Mouse (Mus musculus) G1E-ER4 (cell line): ENCODE results near the gene Gpr27. TPM values are rescaled to one million over a fixed set of nuclear protein-coding genes. Genes with fewer than 3 reads are reported as not detected.

ENCODE experiments used
- GATA1 ChIP-seq: IDR thresholded peaks from one replicate; pipeline ENCODE4 v1.8.0; 2012; ENCODE audit warnings: low read length, inconsistent platforms
- polyA plus RNA-seq: library from polyadenylated mRNA; stranded (reverse); fragments of >175 nt; gene quantifications from 2 replicates; pipeline ENCODE4 v1.2.3, GENCODE M21; 2012

Gene Gpr27
- polyA plus RNA-seq, 1 experiment, result not detected

DNA sequence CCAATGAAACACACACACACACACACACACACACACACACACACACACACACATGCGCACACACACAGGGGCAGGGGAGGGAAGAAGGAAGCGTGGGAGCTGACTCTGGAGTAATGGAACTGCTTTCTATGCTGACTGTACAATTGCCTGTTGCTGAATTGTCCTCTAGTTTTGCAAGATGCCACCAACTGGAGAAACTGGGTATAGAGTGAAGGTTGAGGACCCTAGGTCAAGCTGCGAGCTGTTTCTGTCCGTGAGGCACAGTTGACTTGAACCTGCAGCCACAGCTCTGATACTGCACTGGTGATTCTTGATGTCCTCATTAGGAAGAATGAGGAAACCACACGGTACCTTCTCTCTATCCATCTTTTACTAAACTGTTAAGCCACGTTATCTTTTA, 23.4 kb downstream of the Gpr27 start:
- TF ChIP-seq GATA1, result no peak

DNA sequence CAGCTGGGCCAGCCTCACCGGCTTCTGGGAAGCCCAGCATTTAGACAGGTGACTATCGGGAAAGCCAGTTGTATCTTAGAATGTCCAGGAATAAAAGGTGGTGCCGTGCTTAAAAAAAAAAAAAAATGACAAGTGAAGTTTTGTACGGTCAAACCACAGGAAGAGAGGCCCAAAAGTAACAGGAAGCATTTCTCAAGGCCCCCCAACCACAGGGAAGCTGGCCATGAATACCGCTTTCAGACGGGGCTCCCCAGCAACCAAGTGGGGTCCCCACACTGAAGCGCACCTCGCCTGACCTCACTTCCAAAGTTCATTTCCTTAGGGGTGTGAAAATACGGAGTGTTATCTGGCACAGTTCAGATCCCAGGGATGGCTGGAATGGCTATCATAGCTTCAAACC, 28.6 kb downstream of the Gpr27 start:
- TF ChIP-seq GATA1, result no peak

DNA sequence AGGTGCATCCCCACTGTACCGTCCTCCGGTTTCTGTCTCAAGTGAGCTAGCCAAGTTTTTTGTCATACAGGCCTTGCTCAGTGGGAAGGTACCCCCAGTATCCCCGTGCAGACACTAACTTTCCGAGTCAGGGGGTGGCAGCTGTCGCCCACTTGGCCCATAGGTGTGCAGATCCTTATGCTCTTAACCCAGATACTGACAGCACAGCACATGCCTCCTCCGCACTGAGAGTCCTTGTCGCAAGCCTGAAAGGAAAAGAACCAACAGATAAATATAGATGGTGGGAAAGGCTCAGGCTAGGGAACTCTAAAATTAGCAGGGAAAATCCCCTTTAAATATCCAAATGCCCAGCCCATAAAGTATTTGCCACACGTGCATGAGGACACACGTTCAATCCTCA, 29.9 kb downstream of the Gpr27 start:
- no peak for TF ChIP-seq GATA1

DNA sequence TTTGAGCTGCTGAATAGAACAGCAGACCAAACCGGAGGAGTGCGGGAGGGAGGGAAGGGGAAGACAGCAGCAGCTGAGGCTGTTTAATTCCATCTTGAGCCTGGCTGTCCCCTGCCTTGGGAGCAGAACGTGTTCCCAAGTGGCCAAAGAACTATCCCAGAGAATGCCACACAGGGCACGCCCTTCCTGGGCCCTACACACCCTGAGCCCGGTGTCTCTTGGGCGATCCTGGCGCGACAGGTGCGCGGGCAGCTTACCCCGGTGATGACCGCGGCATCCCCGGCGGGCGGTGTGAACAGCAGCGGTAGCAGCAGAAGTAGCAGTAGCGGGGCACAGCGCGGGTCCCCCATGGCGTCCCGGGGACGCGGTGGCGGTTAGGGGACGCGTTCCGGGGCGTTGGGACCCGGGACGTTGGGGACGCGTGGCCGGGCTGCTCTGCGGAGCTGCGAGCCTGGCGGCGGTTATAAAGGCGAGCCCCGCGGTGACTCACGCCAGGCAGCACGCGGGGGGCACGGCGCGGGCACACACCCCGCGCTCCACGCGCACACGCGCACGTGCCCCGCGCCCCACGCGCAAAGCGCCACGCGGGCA, 33.6 kb downstream of the Gpr27 start, which contains the start of gene Prok2:
Prok2 (minus strand) TSS at position 422 of the 591 bp plus-strand sequence.
- no peak for TF ChIP-seq GATA1

DNA sequence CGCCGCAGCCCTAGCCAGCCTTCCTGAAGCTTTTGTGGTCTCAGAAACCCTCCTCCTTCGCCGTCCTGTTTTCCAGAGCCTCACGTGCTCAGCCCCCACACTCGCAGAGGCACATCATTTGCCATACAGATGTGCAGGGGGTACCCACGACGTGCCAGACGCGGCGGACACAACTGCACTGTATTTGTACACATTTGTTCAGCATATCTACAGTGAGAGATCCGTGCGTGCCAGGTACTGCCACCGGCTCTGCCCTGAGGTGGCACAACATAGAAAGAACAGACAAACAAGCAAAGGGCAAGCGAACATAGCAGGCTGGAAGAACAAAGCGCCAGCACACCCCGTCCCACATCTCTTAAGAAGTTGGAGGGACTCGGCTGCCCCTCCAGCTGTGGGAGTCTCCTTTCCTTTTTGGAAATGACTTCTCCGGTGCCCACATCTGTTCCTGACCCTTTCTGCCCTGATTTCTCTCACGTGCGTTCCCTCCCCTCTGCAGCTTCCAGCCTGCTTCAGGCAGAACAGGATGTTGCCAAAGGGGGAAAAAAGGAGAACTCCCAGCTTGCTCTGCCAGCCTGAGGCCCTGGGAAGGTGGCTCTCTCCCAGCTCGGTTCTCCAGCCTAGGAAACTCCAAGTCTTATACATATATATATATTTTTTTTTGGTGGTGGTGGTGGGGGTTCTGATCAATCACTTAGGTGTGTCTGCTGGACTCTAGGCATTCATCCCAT, 34.3 kb downstream of the Gpr27 start:
- TF ChIP-seq GATA1, result no peak

DNA sequence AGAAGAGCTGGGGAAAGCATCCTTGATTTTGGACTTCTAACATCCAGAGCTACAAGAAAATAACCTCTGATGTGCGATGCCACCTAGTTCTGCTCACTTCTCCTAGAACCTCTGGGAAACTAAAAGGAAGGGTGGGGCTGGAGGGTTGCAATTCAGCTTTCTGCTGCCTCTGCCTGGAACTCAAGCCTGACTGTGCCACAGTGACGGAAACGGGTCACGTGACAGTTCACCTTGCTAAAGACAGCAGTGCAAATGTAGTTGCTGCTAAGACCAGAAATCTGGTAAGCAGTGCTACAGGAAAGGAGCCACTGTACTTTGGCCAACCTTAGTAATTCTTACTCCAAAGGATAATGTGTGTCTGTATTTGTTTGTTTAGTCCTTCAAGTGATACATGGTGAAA, 37.4 kb downstream of the Gpr27 start:
- TF ChIP-seq GATA1, result no peak

DNA sequence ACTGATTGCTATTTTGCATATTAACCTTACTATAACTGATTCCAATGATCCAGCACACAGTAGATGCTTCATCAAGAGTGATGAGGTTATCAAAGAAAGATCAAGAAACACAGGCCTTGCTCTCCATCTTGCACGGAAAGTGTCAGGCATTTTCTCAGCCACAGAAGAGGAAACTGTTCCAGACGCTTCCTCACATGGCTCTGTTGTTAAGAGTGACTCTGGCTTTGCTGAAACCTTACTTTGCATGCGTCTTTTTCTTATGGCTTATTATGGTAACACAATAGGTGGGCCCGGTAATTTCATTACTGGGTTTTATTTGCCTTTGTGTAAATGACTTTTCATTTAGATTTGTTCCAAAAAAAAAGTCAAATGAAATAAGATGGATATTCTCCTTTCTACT, 39.4 kb downstream of the Gpr27 start:
- TF ChIP-seq GATA1, result no peak

DNA sequence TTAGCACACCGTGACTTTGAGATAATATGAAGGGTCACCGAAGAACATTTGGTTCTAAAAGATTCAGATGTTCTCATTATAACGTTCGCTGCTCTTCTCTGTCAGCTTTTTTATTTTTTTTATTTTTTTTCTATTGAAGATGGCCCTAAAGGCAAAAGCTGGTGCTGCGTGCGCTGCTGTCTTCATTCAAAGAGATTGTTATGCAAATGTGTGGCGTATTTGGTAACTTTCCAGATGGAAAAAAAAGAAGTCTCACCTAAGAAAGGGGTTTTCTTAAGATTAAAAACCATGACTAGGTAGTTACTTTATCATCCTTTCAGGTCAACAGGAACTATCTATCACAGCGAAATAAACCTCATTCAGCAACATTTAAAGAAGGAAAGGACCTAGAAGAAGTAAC, 40.2 kb downstream of the Gpr27 start:
- TF ChIP-seq GATA1, result no peak

DNA sequence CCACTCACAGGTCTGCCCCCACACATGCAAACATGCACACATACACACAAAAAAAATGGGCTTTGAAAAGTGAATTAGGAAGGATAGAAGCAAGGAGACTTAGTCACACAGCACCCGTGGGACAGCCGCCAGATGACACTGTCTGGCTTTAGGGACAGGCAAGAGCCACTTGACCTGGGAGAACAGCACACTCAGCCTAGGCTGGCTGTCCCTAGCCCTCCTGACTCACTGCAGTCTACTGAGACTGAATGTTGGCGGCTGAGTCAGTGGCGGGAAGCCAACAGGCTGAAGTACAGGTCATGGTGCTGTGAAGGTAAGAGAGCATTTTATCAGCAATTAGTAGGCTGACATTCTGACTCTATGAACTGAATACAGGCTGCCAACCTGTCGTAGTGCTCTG, 42.2 kb downstream of the Gpr27 start:
- TF ChIP-seq GATA1, result no peak

DNA sequence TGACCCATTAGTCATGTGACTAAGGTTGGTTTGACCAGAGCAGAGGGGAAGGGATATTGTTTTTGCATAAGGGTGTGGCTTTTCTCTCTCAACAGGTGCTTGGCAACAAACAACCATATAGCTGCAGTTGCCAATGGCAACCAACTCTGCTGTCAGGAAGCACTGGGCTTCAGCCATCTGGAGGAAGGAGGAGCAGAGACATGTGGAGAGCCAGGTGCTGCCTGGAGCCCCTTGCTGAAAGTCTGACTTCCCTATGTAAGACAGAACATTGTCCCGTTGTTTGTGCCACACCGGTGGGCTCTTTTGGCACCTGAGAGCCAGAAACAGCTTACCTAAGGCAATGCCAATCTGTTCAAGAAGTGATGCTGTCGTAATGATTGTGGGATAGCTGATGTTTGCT, 50.4 kb downstream of the Gpr27 start:
- TF ChIP-seq GATA1, result no peak

Other genes with a start within 250 kb of the Gpr27 start
- 70.2 and 88.7 TPM in 2 replicates for gene Foxp1, start 170.0 kb upstream of the Gpr27 start, polyA plus RNA-seq
- gene Eif4e3, start 25.9 kb upstream of the Gpr27 start, polyA plus RNA-seq, result not detected in 2 replicates
- not detected in 2 replicates for gene Gm20696, start 25.9 kb upstream of the Gpr27 start, polyA plus RNA-seq
- not detected in 2 replicates for gene Prok2, start 33.7 kb downstream of the Gpr27 start, polyA plus RNA-seq